Comparison of ENCODE assay signal across 18 mouse cellular contexts in the genomic region with DNA sequence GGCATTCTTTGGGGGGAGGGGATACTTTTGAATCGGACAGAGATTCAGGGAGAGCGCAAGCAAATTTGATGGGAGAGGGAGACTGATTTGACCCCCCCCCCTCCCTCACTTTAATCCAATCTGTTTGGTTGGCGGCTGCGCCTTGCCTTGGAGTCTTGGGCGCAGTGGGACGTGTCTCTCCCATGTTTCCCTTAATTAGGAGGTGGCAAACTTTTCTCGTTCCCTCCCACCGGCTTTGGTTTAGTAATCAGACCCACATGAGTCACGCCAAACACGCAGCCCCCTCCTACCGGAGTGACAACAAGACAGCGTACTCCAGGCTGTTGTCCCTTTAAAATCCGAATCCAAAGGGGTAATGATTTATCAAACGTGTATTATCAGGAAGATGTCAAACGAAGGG. TPM values are rescaled to one million over a fixed set of nuclear protein-coding genes. Genes with fewer than 3 reads are reported as not detected.
DNase-seq lines count a peak whose midpoint lies in the region; ATAC-seq and TF ChIP-seq lines count a peak whose summit lies in the region.
"Had no signal": no experiment of that assay in that cellular context is flagged by ENCODE, and none has a peak within 500 bp of the region (broad histone marks: within the 10 kb centered on the region; RNA-seq: fewer than 3 reads in every experiment).

Gene Slc6a5 (plus strand): TSS at position 297 of the 400 bp plus-strand sequence.

- peak; percentile 54 to 60 for DNase-seq in cerebellum, postnatal 10 days
- DNase-seq in cerebellum, adult 11 months, result no peak
- DNase-seq in layer of hippocampus, postnatal 10 days (ENCODE audit: low spot score in 2 of 2), result peak; percentile 18 to 27
- DNase-seq in layer of hippocampus, adult 11-12 months (ENCODE audit: low spot score), result no peak
- peak; percentile 58 for DNase-seq in hindbrain, postnatal 0 days (ENCODE audit: low spot score)
- no peak for DNase-seq in layer of hippocampus, adult 18-20 months (ENCODE audit: low spot score in 2 of 2)
- DNase-seq in lung, postnatal 4 days, result no peak
- DNase-seq: cerebellum, adult 9-10 months; right cerebral cortex, postnatal 14 days; thymus, adult 18-20 months had no signal

- peak within 1 kb of the TSS; percentile 33 for H3K4me3 ChIP-seq in hindbrain, postnatal 0 days (ENCODE audit: low read length)
- peak within 1 kb of the TSS; percentile 45 for H3K4me3 ChIP-seq in neural tube, embryonic 14.5 days (ENCODE audit: low read depth, low read length)
- H3K4me3 ChIP-seq: embryonic facial prominence, embryonic 13.5 days; intestine, embryonic 15.5 days had no signal

- peaks cover 58% of the 10 kb centered on the region for H3K27me3 ChIP-seq in hindbrain, postnatal 0 days (ENCODE audit: insufficient read depth, low read length)
- peaks cover 34% of the 10 kb centered on the region for H3K27me3 ChIP-seq in neural tube, embryonic 14.5 days (ENCODE audit: control insufficient read depth, insufficient read depth, low read length)

- no peak; the same call in 1 of the 2 replicates for ATAC-seq in hindbrain, postnatal 0 days
- no peak for ATAC-seq in neural tube, embryonic 14.5 days (ENCODE audit: low read depth)
- ATAC-seq: intestine, embryonic 15.5 days had no signal

- peak within 1 kb of the TSS; percentile 37 for H3K4me2 ChIP-seq in hindbrain, postnatal 0 days (ENCODE audit: low read depth, low read length)
- H3K4me2 ChIP-seq in neural tube, embryonic 14.5 days (ENCODE audit: low read depth, low read length), result peak within 1 kb of the TSS; percentile 60
- H3K4me2 ChIP-seq: embryonic facial prominence, embryonic 13.5 days; intestine, embryonic 15.5 days had no signal

- no peaks in the 10 kb centered on the region for H3K9me3 ChIP-seq in hindbrain, postnatal 0 days (ENCODE audit: low read length)
- no peaks in the 10 kb centered on the region for H3K9me3 ChIP-seq in neural tube, embryonic 14.5 days (ENCODE audit: control insufficient read depth, low read length)
- H3K9me3 ChIP-seq: embryonic facial prominence, embryonic 13.5 days; intestine, embryonic 15.5 days had no signal

- 3% methylated on average over 15 of the region's 15 CpGs for WGBS in hindbrain, postnatal 0 days
- WGBS in neural tube, embryonic 14.5 days, result under 1% methylated on average over 15 of the region's 15 CpGs

- no peak for TF ChIP-seq CTCF in hindbrain, postnatal 0 days (IDR thresholded peaks at IDR 0.05; ENCODE audit: low read depth)

- no peaks in the 10 kb centered on the region for H3K4me1 ChIP-seq in hindbrain, postnatal 0 days (ENCODE audit: insufficient read depth, low read length)
- 0 out of 2 replicates have a peak, but pooled peaks cover 3% of the 10 kb centered on the region for H3K4me1 ChIP-seq in neural tube, embryonic 14.5 days (ENCODE audit: control insufficient read depth, insufficient read depth, low read length)
- H3K4me1 ChIP-seq: intestine, embryonic 15.5 days had no signal

- no peaks in the 10 kb centered on the region for H3K36me3 ChIP-seq in hindbrain, postnatal 0 days (ENCODE audit: insufficient read depth, low read length)
- no peaks in the 10 kb centered on the region for H3K36me3 ChIP-seq in neural tube, embryonic 14.5 days (ENCODE audit: control insufficient read depth, insufficient read depth, low read length)
- H3K36me3 ChIP-seq: embryonic facial prominence, embryonic 13.5 days; G1E; intestine, embryonic 15.5 days had no signal

- peak within 1 kb of the TSS; percentile 38 for H3K9ac ChIP-seq in hindbrain, postnatal 0 days (replicated peaks; ENCODE audit: low read length)
- H3K9ac ChIP-seq in neural tube, embryonic 14.5 days (replicated peaks; ENCODE audit: low read depth, low read length), result peak within 1 kb of the TSS; percentile 79
- H3K9ac ChIP-seq: embryonic facial prominence, embryonic 13.5 days; intestine, embryonic 15.5 days had no signal

- H3K27ac ChIP-seq in hindbrain, postnatal 0 days, result peak within 1 kb of the TSS; percentile 73
- H3K27ac ChIP-seq in neural tube, embryonic 14.5 days (ENCODE audit: low read depth, low read length), result peak within 1 kb of the TSS; percentile 90
- H3K27ac ChIP-seq: embryonic facial prominence, embryonic 13.5 days; intestine, embryonic 15.5 days had no signal

RNA-seq across cellular contexts. Expression of gene Slc6a5, which starts in this region (rescaled TPM):
- under 1 TPM; 0.11 to 0.16 TPM for total RNA-seq in layer of hippocampus, postnatal 10 days (2021)
- 49.6 and 57.2 TPM in 2 replicates for total RNA-seq in hindbrain, postnatal 0 days (2014; rRNA removed)
- 9.8 and 10.9 TPM in 2 replicates for polyA plus RNA-seq in hindbrain, postnatal 0 days (2015; fragmentation: Nextera tagmentation; extraction: Ambion mirVana)
- 14.3 and 16.6 TPM in 2 replicates for polyA plus RNA-seq in neural tube, embryonic 14.5 days (2014; fragmentation: Nextera tagmentation; extraction: Ambion mirVana)
- under 1 TPM; 0.05 to 0.07 TPM for total RNA-seq in layer of hippocampus, adult 18-20 months (2021)
- total RNA-seq: megakaryocyte progenitor cell, adult 5-6 weeks; neutrophil, adult 5-6 weeks had no signal
- polyA plus RNA-seq: G1E; heart, postnatal 0 days; intestine, embryonic 15.5 days; liver, embryonic 16.5 days had no signal

Comparison
In these comparisons a context has a peak if more than half of its experiments do, and no peak if none do; other contexts are left out.
1. RNA of gene Slc6a5 (total RNA-seq): 49.6 to 57.2 TPM in hindbrain, postnatal 0 days; 0.11 to 0.16 TPM in layer of hippocampus, postnatal 10 days and 0.05 to 0.07 TPM in layer of hippocampus, adult 18-20 months; every median in the first group is over 10 times any median in the second.
2. DNase-seq: peak in cerebellum, postnatal 10 days (2 of 2) and hindbrain, postnatal 0 days (single experiment); none in cerebellum, adult 11 months (single experiment), layer of hippocampus, adult 11-12 months (single experiment), layer of hippocampus, adult 18-20 months (0 of 2) and lung, postnatal 4 days (0 of 2).
3. Peak in DNase-seq in layer of hippocampus, postnatal 10 days; RNA of the gene not detected or under 1 TPM.